Mouse (Mus musculus) thymus, postnatal 4 days (tissue): ENCODE results near the gene Fblim1.
"Not testable (repeated sequence)": the region's sequence is repeated elsewhere in the genome, so short reads cannot be mapped to it uniquely, and the experiment has no call there.

Experiments
- DNase-seq: peaks from one replicate; pipeline ENCODE4 v3.0.0; 2021

The Fblim1 gene

GRCm38 (mm10) chr4:141564660-141565059, 41.2 kb downstream of the Fblim1 start:
- DNase-seq: no peak

- DNase-seq: no peak
Measured at GRCm38 (mm10) chr4:141564209-141564608, 41.7 kb downstream of the Fblim1 start.

- no peak for DNase-seq
Measured at GRCm38 (mm10) chr4:141562281-141562680, 43.6 kb downstream of the Fblim1 start.

GRCm38 (mm10) chr4:141561331-141561919, 44.5 kb downstream of the Fblim1 start:
- not testable (repeated sequence) for DNase-seq

GRCm38 (mm10) chr4:141559898-141560263, 46.0 kb downstream of the Fblim1 start:
- peak; percentile 91 for DNase-seq

DNA sequence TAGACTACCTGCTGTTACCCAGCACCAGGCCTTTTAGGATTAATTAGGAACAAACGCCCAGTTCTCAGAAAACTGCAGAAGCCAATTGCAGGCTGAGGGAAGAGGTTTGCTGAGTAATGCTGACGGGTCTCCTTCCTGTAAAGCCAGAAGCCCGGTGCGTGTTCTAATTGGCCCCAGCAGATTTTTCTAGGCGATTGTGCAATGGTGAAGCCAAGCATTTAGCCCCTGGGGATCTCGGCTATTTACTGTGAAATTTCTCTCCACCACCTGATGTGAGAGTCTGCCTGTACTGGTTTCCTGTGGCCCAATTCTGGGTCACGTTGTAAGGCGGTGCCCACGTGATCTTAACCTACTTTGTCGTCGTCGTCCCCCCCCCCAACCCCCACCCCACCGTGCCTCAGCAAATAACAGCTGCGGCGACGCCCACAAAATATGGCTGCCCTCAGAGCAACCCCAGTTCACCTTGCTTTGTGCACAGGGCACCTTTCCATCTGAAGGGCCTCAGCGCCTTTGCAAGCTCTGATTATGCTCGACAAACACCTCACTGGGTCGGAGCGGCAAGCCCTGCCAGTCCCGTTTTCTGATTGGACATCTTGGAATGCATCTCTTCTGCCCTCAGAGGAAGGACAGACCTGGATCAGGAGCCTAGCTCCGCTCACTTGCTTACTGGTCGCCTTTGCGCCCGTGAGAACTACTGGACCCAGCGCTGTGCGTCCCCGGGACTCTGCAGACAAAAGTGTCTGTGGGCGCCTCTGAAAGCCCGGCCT, 46.6 kb downstream of the Fblim1 start:
- peak; percentile 86 for DNase-seq

- peak; percentile 61 for DNase-seq
Measured at GRCm38 (mm10) chr4:141558658-141559057, 47.2 kb downstream of the Fblim1 start.

- not testable (repeated sequence) for DNase-seq
Measured at GRCm38 (mm10) chr4:141556163-141556562, 49.7 kb downstream of the Fblim1 start.

GRCm38 (mm10) chr4:141554255-141554865, 51.5 kb downstream of the Fblim1 start:
- not testable (repeated sequence) for DNase-seq

DNA sequence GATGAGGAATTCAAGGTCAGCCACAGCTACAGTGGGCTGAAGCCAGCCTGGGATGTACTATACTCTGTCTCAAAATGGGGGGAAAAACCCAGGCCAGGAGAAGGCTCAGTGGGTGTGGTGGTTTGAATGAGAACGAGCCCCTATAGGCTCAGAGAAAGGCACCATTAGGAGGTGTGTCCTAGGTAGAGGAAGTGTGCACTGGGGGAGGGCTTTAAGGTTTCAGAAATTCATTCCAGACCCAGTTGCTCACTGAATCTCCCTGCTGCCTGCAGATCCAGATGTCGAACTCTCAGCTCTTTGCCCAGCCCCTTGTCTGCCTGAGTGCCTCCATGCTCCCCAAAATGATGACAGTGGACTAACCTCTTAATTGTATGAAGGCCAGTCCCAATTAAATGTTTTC, 53.4 kb downstream of the Fblim1 start:
- peak; percentile 26 for DNase-seq

- no peak for DNase-seq
Measured at GRCm38 (mm10) chr4:141547299-141547698, 58.6 kb downstream of the Fblim1 start.

GRCm38 (mm10) chr4:141546334-141547200, 59.3 kb downstream of the Fblim1 start:
- DNase-seq: peak; percentile 88

DNA sequence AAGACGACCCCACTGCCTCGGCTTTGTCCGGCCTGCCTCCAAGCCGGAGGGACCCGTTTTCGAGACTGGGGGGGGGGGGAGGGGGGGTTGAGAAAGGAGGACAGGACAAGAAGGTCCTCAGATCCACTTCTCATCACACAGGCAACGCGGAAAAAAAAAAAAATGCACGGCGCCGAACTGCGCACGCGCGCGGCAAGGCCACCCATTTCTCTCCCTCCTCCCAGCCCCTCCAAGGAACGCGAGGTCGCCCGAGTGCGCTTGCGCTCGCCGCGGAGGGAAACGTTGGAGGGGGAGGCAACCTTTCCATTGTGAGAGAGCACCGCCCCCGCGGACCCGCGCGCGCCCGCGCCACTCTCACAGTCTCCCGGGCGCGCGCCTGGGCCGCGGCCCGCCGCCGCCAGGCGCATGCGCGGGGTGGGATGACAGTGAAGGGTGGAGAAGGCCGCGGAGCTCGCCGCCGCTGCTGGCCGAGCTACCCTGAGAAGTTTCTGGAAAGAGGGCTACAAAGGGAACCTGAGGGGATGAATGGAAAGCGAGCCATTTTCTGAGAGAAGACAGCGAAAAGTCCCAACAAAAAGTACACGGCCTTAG, 60.1 kb downstream of the Fblim1 start:
- peak; percentile 99 for DNase-seq

- peak; percentile 73 for DNase-seq
Measured at GRCm38 (mm10) chr4:141545071-141545742, 60.7 kb downstream of the Fblim1 start.

- DNase-seq: peak; percentile 26
Measured at GRCm38 (mm10) chr4:141544536-141544935, 61.4 kb downstream of the Fblim1 start.

GRCm38 (mm10) chr4:141543593-141543992, 62.3 kb downstream of the Fblim1 start:
- no peak for DNase-seq

DNA sequence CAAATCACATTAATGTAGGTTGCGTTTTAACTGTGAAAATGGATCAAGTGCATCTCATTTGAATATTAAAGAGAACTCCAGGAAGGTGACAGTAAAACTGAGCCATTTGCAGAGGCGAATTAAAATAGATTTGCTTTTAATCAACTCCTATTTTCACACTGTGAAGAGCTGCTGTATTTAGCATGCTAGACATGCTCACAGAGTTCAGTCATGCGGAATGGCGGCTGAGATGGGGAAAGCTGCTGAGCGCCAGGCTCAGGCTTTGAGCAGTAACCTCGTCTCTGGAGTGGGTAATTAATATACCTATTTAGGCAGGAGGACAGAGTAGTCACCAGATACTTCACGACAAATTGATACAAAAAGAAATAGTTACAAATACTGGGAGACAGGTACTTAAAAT, 64.0 kb downstream of the Fblim1 start:
- no peak for DNase-seq

- DNase-seq: no peak
Measured at GRCm38 (mm10) chr4:141540844-141541243, 65.1 kb downstream of the Fblim1 start.

GRCm38 (mm10) chr4:141539213-141539767, 66.6 kb downstream of the Fblim1 start:
- DNase-seq: no peak

DNA sequence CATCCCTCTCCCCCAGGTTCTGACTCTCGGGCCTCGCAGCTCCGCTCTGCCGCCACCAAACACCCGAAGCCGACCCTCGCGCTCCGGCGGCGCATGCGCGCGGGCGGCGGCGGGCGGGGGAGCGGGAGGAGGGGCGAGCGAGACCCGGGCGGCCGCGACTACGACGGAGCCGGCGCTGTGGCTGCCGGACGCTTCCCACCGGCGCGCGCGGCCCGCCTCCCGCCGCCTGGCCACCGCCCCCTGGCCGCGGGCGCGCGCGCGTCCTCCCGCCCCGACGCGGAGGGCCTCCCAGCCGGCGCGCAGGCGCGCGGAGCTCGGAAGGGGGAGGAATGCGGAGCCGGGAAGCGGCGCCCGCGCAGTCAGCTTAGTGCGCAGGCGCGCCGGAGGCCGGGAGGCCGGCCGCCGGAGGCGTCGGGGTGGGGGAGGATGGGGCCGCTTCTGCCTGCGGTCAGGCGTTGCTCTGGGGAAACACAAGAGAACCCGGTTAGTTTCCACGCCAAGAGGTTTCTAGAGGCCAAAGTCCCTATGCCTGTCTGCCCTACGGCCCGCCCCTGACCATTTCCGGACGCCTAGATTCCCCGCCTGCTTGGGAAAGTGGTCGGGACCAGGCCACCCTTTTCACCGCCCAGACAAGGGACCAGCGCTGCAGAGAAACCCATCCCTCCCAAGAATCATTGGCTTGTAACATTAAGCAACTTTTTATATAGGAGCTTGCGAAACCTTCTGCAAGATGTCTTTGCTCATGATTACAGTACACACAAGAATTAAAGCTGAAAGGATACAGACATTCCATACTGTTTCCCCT, 67.3 kb downstream of the Fblim1 start, which contains the start of gene Spen:
Gene Spen (minus strand): TSS at position 190 of the 805 bp plus-strand sequence.
- DNase-seq: peak; percentile 94
